Mouse (Mus musculus) midbrain, embryonic 14.5 days (tissue): Measurements from ENCODE around the gene Gm3468. TPM values are rescaled to one million over a fixed set of nuclear protein-coding genes. Genes with fewer than 3 reads are reported as not detected.
"Not testable (repeated sequence)": the region's sequence is repeated elsewhere in the genome, so short reads cannot be mapped to it uniquely, and the experiment has no call there.

Experiments used
- ATAC-seq: fragments of 200-750 bp; cut with Nextera tagmentation; 2 replicates; pipeline ENCODE4 v1.8.0; 2017; ENCODE audit warnings: moderate number of reproducible peaks, moderate library complexity; ENCODE audit not compliant: low FRiP score, low TSS enrichment
- DNase-seq: peaks from one replicate; pipeline ENCODE4 v3.0.0-alpha.2; 2015
- H3K27ac ChIP-seq: fragments of 300-500 bp; sonication (generic); replicated peaks from 2 replicates; pipeline ENCODE4 v1.5.1; 2014; ENCODE audit warnings: mild to moderate bottlenecking, low read depth, low read length, moderate library complexity
- H3K27me3 ChIP-seq: fragments of 300-500 bp; sonication (generic); 2 replicates; pipeline ENCODE4 v1.6.1; 2014; ENCODE audit warnings: low read length, control low read depth, mixed read lengths; ENCODE audit not compliant: control insufficient read depth, insufficient read depth
- H3K36me3 ChIP-seq: fragments of 300-500 bp; sonication (generic); 2 replicates; pipeline ENCODE4 v1.6.1; 2014; ENCODE audit warnings: low read length, control low read depth; ENCODE audit not compliant: control insufficient read depth, insufficient read depth
- H3K4me1 ChIP-seq: fragments of 300-500 bp; sonication (generic); 2 replicates; pipeline ENCODE4 v1.6.1; 2014; ENCODE audit warnings: mild to moderate bottlenecking, antibody characterized with exemption, low read length, control low read depth; ENCODE audit not compliant: control insufficient read depth, insufficient read depth
- H3K4me2 ChIP-seq: fragments of 300-500 bp; sonication (generic); 2 replicates; pipeline ENCODE4 v1.6.1; 2014; ENCODE audit warnings: mild to moderate bottlenecking, low read length, moderate library complexity
- H3K4me3 ChIP-seq: fragments of 300-500 bp; sonication (generic); replicated peaks from 2 replicates; pipeline ENCODE4 v1.5.1; 2014; ENCODE audit warnings: low read depth, low read length
- H3K9ac ChIP-seq: fragments of 300-500 bp; sonication (generic); replicated peaks from 2 replicates; pipeline ENCODE4 v1.6.1; 2014; ENCODE audit warnings: mild to moderate bottlenecking, low read length, moderate library complexity
- H3K9me3 ChIP-seq: fragments of 300-500 bp; sonication (generic); 2 replicates; pipeline ENCODE4 v1.6.1; 2016; ENCODE audit warnings: low read length, control low read depth, mixed read lengths; ENCODE audit not compliant: control insufficient read depth
- WGBS: fragments of 180-500 bp; shearing (Covaris S2); extraction: QIAGEN DNeasy Blood & Tissue Kit; methylation state at CpG from one replicate; pipeline ENCODE4 v1.1.7; 2014; 5-methylcytosine and 5-hydroxymethylcytosine counted together
- polyA plus RNA-seq: library from polyadenylated mRNA; unstranded; fragments of >200 nt; fragmentation: Nextera tagmentation; extraction: Ambion mirVana; gene quantifications from 2 replicates; pipeline ENCODE4 v1.2.1, GENCODE M21; 2014

Gm3468 gene
- 5.6 and 6.3 TPM in 2 replicates for polyA plus RNA-seq

DNA sequence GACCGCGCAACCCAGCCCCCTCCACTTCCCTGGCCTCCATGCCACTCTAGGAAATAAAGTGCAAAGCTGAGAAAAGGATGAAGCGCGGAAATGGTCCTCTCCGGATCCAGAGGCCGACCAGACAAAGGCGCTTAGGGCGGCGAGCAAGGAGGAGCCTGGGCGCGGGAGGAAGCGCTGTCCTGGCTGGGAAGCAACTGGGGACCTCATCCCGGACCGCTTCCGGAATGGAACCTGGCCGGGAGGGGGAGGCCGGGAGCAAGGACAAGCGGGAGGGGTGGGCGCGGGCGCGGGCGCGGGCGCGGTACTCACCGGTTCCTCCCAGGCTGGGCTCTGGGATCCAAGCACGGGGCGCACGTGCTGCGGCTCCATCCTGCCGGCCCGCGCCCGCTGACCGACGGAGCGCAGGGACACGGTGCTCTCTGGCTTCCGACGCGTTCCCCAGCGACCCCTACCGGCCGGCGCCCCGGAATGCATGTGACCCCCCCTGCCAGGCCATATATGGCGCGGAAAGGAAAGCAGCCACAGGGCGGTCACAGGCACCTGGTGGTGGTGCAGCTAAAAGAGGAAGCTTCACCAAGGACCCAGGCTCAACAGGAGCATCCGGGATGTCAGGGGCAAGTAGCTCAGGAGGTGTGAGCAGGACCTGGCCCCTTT lies at the start of gene Gm3468:
Gene Gm3468 (minus strand): TSS at position 394 of the 654 bp plus-strand sequence.
- Histone ChIP-seq H3K4me3 (peak within 1 kb of the TSS; percentile 33), H3K4me2 (peak within 1 kb of the TSS; percentile 50), H3K9ac (peak within 1 kb of the TSS; percentile 31; the same call in 1 of the 2 replicates)
- not testable (repeated sequence) for H3K27me3 ChIP-seq, H3K9me3 ChIP-seq, H3K4me1 ChIP-seq, H3K27ac ChIP-seq, H3K36me3 ChIP-seq
- peak; percentile 84 for DNase-seq
- whole genome bisulfite sequencing = 1% methylated on average over 39 of the region's 51 CpGs
- ATAC-seq = peak; percentile 91

DNA sequence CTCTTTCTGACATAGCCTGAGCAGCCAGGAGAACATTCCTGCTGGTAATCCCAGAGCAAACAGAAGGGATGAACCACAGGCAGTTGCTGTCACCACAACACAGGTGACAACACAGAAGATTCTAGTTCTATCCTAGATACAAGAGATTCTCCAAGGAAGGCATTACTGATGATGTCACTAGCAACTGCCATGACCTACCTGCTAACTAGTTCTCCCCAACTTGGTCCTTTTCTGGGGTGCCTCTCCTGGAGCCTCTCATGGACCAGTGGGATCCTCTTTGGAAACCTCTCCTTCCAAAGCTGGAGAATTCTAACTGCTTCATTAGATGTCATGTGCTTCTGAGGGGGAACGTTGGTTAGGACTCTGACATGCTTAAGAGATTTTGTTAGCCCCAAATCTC lies 17.2 kb upstream of the Gm3468 start, which contains the start of gene Gm3476:
Gene Gm3476 (minus strand): TSS at position 101 of the 400 bp plus-strand sequence.
- not testable (repeated sequence) for H3K27me3 ChIP-seq, H3K36me3 ChIP-seq, ATAC-seq, H3K27ac ChIP-seq, H3K4me1 ChIP-seq, H3K9me3 ChIP-seq, H3K4me2 ChIP-seq, H3K9ac ChIP-seq, H3K4me3 ChIP-seq, DNase-seq
- WGBS = no CpG with 5 or more reads among the region's 1 CpGs

DNA sequence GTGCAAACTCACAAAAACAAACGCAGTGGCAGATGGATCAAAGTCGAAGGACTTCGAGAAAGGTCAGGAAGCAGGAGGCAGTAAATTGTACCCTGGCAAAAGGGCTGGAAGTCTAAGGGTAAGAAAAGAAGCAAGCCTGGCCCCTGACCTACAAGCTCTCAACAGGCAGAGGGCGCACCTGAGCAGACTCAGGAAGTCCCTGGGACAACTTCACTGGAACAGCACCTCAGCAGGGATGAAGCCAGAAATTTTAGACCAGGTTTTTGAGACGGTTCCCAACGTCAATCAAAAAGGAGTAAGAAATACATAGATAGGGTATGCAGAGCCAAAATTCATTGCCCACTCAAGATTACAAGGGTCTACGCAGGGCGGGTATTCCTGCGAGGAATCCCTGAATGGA lies 965 bp downstream of the Gm3468 start:
- H3K36me3 ChIP-seq, H3K27me3 ChIP-seq, H3K9me3 ChIP-seq, H3K27ac ChIP-seq, H3K4me1 ChIP-seq, ATAC-seq, H3K9ac ChIP-seq: not testable (repeated sequence)
- H3K4me2 ChIP-seq = peak overlapping the region; percentile 50
- 11% methylated on average over 8 of the region's 9 CpGs for WGBS
- DNase-seq = peak; percentile 26
- peak overlapping the region; percentile 33 for H3K4me3 ChIP-seq

DNA sequence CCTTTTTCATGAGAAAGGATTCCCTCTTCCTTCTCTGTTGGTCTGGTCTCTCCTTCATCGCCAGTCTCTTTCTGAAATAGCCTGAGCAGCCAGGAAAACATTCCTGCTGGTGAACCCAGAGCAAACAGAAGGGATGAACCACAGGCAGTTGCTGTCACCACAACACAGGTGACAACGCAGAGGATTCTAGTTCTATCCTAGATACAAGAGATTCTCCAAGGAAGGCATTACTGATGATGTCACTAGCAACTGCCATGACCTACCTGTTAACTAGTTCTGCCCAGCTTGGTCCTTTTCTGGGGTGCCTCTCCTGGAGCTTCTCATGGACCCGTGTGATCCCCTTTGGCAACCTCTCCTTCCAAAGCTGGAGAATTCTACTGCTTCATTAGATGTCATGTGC lies 14.6 kb downstream of the Gm3468 start, which contains the start of gene Gm8206:
Gene Gm8206 (minus strand): TSS at position 101 of the 400 bp plus-strand sequence.
- H3K4me1 ChIP-seq, H3K36me3 ChIP-seq, DNase-seq, H3K9me3 ChIP-seq, ATAC-seq, H3K27ac ChIP-seq, H3K9ac ChIP-seq, H3K4me2 ChIP-seq, H3K4me3 ChIP-seq, H3K27me3 ChIP-seq: not testable (repeated sequence)
- WGBS = 87% methylated on average over 2 of the region's 3 CpGs

DNA sequence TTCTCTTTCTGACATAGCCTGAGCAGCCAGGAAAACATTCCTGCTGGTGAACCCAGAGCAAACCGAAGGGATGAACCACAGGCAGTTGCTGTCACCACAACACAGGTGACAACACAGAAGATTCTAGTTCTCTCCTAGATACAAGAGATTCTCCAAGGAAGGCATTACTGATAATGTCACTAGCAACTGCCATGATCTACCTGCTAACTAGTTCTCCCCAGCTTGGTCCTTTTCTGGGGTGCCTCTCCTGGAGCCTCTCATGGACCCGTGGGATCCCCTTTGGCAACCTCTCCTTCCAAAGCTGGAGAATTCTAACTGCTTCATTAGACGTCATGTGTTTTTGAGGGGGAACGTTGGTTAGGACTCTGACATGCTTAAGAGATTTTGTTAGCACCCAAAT lies 50.3 kb downstream of the Gm3468 start, which contains the start of gene Gm6337:
Gene Gm6337 (minus strand): TSS at position 101 of the 400 bp plus-strand sequence.
- H3K4me3 ChIP-seq, H3K4me1 ChIP-seq, H3K27me3 ChIP-seq, H3K9me3 ChIP-seq, H3K4me2 ChIP-seq, ATAC-seq, DNase-seq, H3K27ac ChIP-seq, H3K9ac ChIP-seq, H3K36me3 ChIP-seq: not testable (repeated sequence)
- 86% methylated on average over 3 of the region's 4 CpGs for WGBS

Other genes with a start within 250 kb of the Gm3468 start
- gene Gm8237, start 228.3 kb downstream of the Gm3468 start, polyA plus RNA-seq = 0.74 and 1.4 TPM in 2 replicates
- gene Gm3248, start 146.9 kb downstream of the Gm3468 start, polyA plus RNA-seq = 3.6 and 5.1 TPM in 2 replicates
- not detected in 2 replicates for gene Gm3453, start 129.5 kb downstream of the Gm3468 start, polyA plus RNA-seq
- gene Gm6337, start 50.4 kb downstream of the Gm3468 start, polyA plus RNA-seq = not detected in 2 replicates
- 7.0 and 7.1 TPM in 2 replicates for gene Gm8206, start 14.7 kb downstream of the Gm3468 start, polyA plus RNA-seq
- gene Gm3476, start 17.1 kb upstream of the Gm3468 start, polyA plus RNA-seq = not detected in 2 replicates
- gene Gm21560, start 110.6 kb upstream of the Gm3468 start, polyA plus RNA-seq = not detected in 2 replicates
- gene Gm3411, start 178.6 kb upstream of the Gm3468 start, polyA plus RNA-seq = 8.0 and 8.8 TPM in 2 replicates
- not detected in 2 replicates for gene Gm21103, start 196.2 kb upstream of the Gm3468 start, polyA plus RNA-seq
- gene Gm3618, start 235.0 kb upstream of the Gm3468 start, polyA plus RNA-seq = not detected in 2 replicates